Mouse (Mus musculus) heart, embryonic 13.5 days (tissue): ENCODE measurements around the gene Tex264. TPM values are rescaled to one million over a fixed set of nuclear protein-coding genes. Genes with fewer than 3 reads are reported as not detected.

Experiments used
- ATAC-seq: fragments of 200-750 bp; cut with Nextera tagmentation; 2 replicates; pipeline ENCODE4 v1.8.0; 2017; ENCODE audit warnings: moderate TSS enrichment; ENCODE audit not compliant: insufficient number of reproducible peaks, low FRiP score, low TSS enrichment; ENCODE audit errors: extremely low read depth
- H3K27ac ChIP-seq: fragments of 300-500 bp; sonication (generic); replicated peaks from 2 replicates; pipeline ENCODE4 v1.5.1; 2015; ENCODE audit warnings: moderate library complexity, mild to moderate bottlenecking, inconsistent platforms
- H3K27me3 ChIP-seq: fragments of 300-500 bp; sonication (generic); replicated peaks from 2 replicates; pipeline ENCODE4 v1.6.1; 2015; ENCODE audit warnings: mild to moderate bottlenecking, inconsistent platforms
- H3K36me3 ChIP-seq: fragments of 300-500 bp; sonication (generic); 2 replicates; pipeline ENCODE4 v1.6.1; 2015; ENCODE audit warnings: mild to moderate bottlenecking, inconsistent platforms
- H3K4me1 ChIP-seq: fragments of 300-500 bp; sonication (generic); 2 replicates; pipeline ENCODE4 v1.6.1; 2015; ENCODE audit warnings: inconsistent platforms
- H3K4me2 ChIP-seq: fragments of 300-500 bp; sonication (generic); 2 replicates; pipeline ENCODE4 v1.6.1; 2015; ENCODE audit warnings: inconsistent platforms, mild to moderate bottlenecking, moderate library complexity
- H3K4me3 ChIP-seq: fragments of 300-500 bp; sonication (generic); 2 replicates; pipeline ENCODE4 v1.5.1; 2015; ENCODE audit warnings: moderate library complexity, mild to moderate bottlenecking, inconsistent platforms
- H3K9ac ChIP-seq: fragments of 300-500 bp; sonication (generic); 2 replicates; pipeline ENCODE4 v1.6.1; 2015; ENCODE audit warnings: inconsistent platforms, mild to moderate bottlenecking, moderate library complexity
- H3K9me3 ChIP-seq: fragments of 300-500 bp; sonication (generic); 2 replicates; pipeline ENCODE4 v1.6.1; 2016; ENCODE audit warnings: inconsistent platforms
- WGBS: fragments of 180-500 bp; shearing (Covaris S2); methylation state at CpG from one replicate; pipeline ENCODE4 v1.1.7; 2015; ENCODE audit warnings: mixed read lengths; 5-methylcytosine and 5-hydroxymethylcytosine counted together
- polyA plus RNA-seq: library from polyadenylated mRNA; unstranded; fragments of >200 nt; fragmentation: Nextera tagmentation; extraction: Ambion mirVana; gene quantifications from 2 replicates; pipeline ENCODE4 v1.2.1, GENCODE M21; 2015

The Tex264 gene
- 34.7 and 43.2 TPM in 2 replicates for polyA plus RNA-seq

DNA sequence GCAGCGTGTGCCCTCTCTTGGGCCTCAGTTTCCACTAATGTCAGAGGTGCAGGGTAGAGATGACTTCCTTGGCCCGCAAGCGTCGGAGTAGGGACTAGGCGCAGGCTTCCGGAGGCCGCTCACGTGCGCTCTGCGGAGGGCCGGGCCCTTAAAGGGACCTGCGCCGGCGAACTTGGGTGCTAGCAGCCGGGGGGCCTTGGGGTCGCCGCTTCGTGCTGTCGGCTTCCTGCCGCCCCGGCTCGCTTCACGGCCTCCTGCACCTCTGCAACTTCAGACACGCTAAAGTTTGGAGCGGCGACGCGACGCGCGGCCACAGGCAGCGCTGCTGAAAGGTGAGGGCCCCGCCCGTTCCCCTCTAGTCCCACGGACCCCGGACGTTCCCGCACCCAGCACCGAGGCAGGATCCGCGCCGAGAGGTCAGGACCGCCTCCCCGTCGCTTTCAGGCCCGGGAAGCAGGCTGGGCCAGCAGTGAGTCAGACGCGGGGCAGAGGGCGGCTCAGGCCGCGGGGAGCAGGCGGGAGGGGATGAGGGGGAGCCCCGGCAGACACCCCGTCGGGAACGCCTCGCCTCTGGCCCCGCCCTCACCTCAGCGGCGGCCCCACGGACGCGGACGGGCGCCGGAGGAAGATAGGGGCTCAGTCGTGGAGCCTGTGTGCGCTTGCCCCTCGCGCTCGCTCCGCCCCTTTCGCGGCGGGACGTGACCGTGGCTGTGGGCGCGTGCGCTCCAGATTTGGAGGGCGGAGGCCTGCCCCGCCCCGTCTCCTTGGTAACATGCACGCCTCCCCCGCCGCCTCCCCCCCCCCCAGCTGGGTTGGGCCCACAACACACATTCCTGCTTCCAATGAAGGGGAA lies at the start of gene Tex264:
Gene Tex264 (minus strand): TSS at position 679 of the 853 bp plus-strand sequence.
- peak; percentile 92 for ATAC-seq
- Histone ChIP-seq H3K9ac (peak within 1 kb of the TSS; percentile 92), H3K36me3 (peaks cover 20% of the 10 kb centered on the region), H3K4me3 (peak within 1 kb of the TSS; percentile 92), H3K4me2 (peak within 1 kb of the TSS; percentile 98), H3K27me3 (no peaks in the 10 kb centered on the region), H3K9me3 (no peaks in the 10 kb centered on the region), H3K4me1 (peaks cover 25% of the 10 kb centered on the region), H3K27ac (peak within 1 kb of the TSS; percentile 86)
- under 1% methylated on average over 86 of the region's 86 CpGs for WGBS

DNA sequence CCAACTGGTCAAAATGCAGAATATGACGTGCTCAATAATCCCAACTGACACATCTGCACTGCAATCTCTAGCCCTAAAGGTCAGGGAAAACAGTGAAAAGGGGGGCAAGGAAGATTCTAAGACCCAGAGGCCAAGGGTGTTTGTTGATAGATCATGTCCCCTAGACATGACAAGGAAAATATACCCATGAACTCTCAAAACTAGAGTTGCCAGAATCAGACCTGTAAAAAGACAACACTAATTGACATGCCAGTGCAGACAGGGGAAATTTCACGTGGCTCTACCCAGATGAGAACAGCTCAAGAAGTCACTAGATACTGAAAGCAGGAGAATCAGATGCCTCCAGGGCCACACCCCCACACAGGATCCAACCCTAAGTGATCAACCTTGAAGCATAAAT lies 48.0 kb upstream of the Tex264 start:
- H3K4me2 ChIP-seq: no peak overlapping the region
- H3K27me3 ChIP-seq: no peaks in the 10 kb centered on the region
- no peak for ATAC-seq
- no peak overlapping the region for H3K4me3 ChIP-seq
- no peaks in the 10 kb centered on the region for H3K4me1 ChIP-seq
- H3K9me3 ChIP-seq: no peaks in the 10 kb centered on the region
- no peak overlapping the region for H3K9ac ChIP-seq
- no peak overlapping the region for H3K27ac ChIP-seq
- 66% methylated on average over 2 of the region's 2 CpGs for WGBS
- no peaks in the 10 kb centered on the region; the same call in 1 of the 2 replicates for H3K36me3 ChIP-seq

DNA sequence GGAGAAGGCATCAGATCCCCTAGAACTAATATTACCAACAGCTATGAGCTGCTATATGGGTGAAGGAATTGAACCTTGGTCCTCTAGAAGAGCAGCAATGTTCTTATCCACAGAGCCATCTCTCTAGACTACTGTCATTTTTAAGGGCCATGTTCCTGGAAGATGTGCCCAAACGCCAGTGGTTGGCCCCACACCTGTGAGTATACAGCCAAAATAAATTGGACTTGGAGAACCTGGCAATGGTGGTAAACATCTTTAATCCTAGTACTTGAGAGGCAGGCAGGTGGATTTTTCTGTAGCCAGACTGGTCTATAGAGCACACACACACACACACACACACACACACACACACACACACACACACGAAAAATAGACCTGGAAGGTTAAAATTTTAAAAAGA lies 43.7 kb upstream of the Tex264 start:
- Histone ChIP-seq H3K4me2 (no peak overlapping the region), H3K36me3 (no peaks in the 10 kb centered on the region), H3K9ac (no peak overlapping the region), H3K4me3 (no peak overlapping the region), H3K4me1 (peaks cover 8% of the 10 kb centered on the region; the same call in 1 of the 2 replicates), H3K27ac (no peak overlapping the region), H3K27me3 (no peaks in the 10 kb centered on the region), H3K9me3 (no peaks in the 10 kb centered on the region)
- no peak for ATAC-seq
- WGBS: 86% methylated on average over 2 of the region's 2 CpGs

DNA sequence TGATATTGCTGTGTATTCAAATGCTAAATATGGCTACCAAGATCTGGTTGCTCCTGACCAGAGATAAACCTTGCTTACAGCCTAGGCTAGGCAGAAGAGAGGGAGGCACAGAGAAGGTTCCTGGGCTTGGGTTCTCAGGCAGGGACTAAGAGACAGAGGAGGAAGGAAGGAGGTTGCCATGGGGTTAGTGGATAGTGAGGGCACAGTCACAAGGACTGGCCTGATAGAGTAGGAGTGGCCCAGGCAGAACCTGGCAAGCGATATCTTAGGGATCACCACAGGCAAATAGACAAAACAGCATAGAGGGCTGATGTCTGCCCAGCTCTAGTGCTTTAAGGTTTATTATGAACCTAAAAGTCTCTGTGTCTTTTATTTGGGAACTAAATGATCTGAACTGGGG lies 41.2 kb upstream of the Tex264 start:
- WGBS: 80% methylated on average over 1 of the region's 1 CpGs
- Histone ChIP-seq H3K27ac (no peak overlapping the region), H3K9ac (no peak overlapping the region), H3K27me3 (no peaks in the 10 kb centered on the region), H3K4me3 (no peak overlapping the region), H3K4me1 (peaks cover 8% of the 10 kb centered on the region; the same call in 1 of the 2 replicates), H3K4me2 (no peak overlapping the region), H3K9me3 (no peaks in the 10 kb centered on the region), H3K36me3 (peaks cover 7% of the 10 kb centered on the region; the same call in 1 of the 2 replicates)
- no peak for ATAC-seq

DNA sequence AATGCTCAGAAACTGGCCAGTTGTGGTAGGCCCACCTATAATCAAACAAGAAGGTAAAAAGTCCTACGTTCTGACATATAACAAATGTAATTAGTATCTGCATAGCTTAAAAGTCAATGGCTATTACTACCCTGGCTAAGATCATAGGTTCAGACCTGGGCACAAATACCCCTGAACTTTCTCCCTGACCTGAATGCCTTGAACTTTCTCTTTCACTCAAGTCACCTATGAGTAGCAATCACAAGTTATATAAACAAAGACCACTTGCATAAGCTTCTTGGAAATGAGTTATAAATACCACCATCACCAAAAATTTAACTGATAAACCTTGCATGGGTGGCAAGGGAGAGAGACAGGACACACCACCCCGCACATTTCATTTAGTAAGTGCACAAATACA lies 39.7 kb upstream of the Tex264 start:
- no peaks in the 10 kb centered on the region for H3K9me3 ChIP-seq
- H3K4me1 ChIP-seq: peaks cover 8% of the 10 kb centered on the region; the same call in 1 of the 2 replicates
- H3K9ac ChIP-seq: no peak overlapping the region
- no peak overlapping the region for H3K27ac ChIP-seq
- WGBS: 86% methylated on average over 2 of the region's 2 CpGs
- no peak overlapping the region for H3K4me3 ChIP-seq
- ATAC-seq: no peak
- H3K36me3 ChIP-seq: peaks cover 15% of the 10 kb centered on the region
- H3K27me3 ChIP-seq: no peaks in the 10 kb centered on the region
- H3K4me2 ChIP-seq: no peak overlapping the region

DNA sequence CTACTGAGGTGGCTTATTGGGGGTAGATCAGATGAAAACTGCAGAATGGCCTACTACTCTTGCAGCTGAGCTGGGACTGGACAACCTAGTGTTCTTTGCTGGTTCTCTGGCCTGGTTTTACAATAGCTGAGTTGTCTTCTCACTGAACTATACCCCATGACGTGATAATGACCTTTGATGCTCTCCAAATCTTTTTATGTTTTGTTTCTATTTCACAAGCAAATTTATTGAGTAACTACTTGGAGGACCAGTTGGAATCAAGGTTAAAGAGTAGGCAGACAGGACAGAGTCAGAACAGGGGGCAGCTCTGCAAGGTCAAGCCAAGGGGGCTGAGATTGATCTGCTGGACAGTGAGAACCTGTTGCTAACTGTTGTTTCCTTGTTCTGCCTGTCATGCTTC lies 39.1 kb upstream of the Tex264 start:
- Histone ChIP-seq H3K27me3 (no peaks in the 10 kb centered on the region), H3K9ac (no peak overlapping the region), H3K36me3 (peaks cover 21% of the 10 kb centered on the region), H3K4me3 (no peak overlapping the region), H3K4me1 (peaks cover 8% of the 10 kb centered on the region; the same call in 1 of the 2 replicates), H3K27ac (no peak overlapping the region), H3K9me3 (no peaks in the 10 kb centered on the region), H3K4me2 (no peak overlapping the region)
- no peak for ATAC-seq
- 75% methylated on average over 1 of the region's 1 CpGs for WGBS

DNA sequence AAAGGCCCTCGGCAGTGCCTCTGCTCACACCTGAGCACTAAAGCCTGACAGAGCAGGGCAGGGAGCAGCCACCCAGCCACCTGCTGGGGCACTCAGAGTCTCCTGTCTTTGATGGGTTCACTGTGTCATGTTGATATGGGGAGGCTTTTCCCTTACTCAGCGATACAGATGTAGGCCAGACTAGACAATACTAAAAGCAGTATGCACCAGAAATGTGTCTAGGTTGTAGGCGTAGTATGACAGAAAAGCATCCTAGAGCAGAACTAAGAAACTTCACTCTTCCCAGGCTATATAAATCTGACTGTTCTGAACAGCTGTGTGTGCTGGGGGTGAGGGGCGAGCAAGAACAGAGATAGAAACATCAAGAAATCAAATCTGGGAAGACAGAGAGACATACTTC lies 31.0 kb upstream of the Tex264 start:
- no peak overlapping the region for H3K4me2 ChIP-seq
- H3K9ac ChIP-seq: no peak overlapping the region
- WGBS: 88% methylated on average over 4 of the region's 4 CpGs
- no peaks in the 10 kb centered on the region for H3K9me3 ChIP-seq
- no peak for ATAC-seq
- no peaks in the 10 kb centered on the region for H3K4me1 ChIP-seq
- H3K27me3 ChIP-seq: no peaks in the 10 kb centered on the region
- H3K4me3 ChIP-seq: no peak overlapping the region
- H3K36me3 ChIP-seq: peaks cover 92% of the 10 kb centered on the region
- no peak overlapping the region for H3K27ac ChIP-seq

DNA sequence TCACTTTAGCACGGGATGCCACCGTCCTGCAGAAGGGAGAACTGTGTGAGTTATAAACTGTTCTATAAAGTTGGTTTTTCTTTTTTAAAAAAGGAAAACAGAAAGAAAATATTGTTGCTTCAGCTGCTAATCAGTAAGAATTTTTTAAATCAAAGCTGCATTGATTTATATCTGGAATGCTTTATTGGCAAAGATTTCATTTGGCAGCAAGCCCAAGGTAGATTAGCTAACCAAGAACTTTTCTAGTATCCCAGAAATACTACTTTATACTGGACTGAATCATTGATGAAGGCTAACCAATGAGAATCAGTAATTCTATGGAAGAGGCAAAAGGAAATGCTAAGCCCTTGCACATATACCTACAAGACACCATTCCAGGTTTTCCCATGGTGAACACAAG lies 30.5 kb upstream of the Tex264 start:
- 90% methylated on average over 2 of the region's 2 CpGs for WGBS

DNA sequence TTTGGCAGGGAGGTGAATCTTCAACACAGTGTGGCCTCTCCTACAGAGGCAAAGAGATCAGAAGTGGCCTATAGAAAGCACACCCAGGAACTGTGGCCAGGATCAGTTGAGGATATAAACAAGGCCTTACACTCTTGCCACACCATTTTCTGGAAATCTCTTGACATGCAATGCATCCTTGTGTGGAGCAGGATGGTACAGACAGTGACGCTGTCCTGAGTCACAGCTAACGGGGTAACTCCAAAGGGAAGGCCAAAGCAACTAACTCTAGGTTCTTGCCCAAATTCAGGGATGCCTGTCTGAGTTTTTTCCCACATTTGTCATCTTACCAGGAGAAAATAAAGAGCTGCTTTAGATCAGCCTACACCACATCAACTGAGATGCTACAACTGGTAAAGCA lies 26.7 kb upstream of the Tex264 start:
- ATAC-seq: no peak
- Histone ChIP-seq H3K9ac (no peak overlapping the region), H3K36me3 (peaks cover 93% of the 10 kb centered on the region), H3K4me1 (no peaks in the 10 kb centered on the region), H3K4me3 (no peak overlapping the region), H3K4me2 (no peak overlapping the region), H3K9me3 (no peaks in the 10 kb centered on the region), H3K27ac (no peak overlapping the region), H3K27me3 (no peaks in the 10 kb centered on the region)
- WGBS: 93% methylated on average over 2 of the region's 2 CpGs

More for the DNA sequence above, 30.5 kb upstream of the Tex264 start:
- no peak overlapping the region for H3K9ac ChIP-seq
- no peak for ATAC-seq
- no peaks in the 10 kb centered on the region for H3K9me3 ChIP-seq
- H3K27me3 ChIP-seq: no peaks in the 10 kb centered on the region
- no peak overlapping the region for H3K4me2 ChIP-seq
- H3K4me3 ChIP-seq: no peak overlapping the region
- peaks cover 92% of the 10 kb centered on the region for H3K36me3 ChIP-seq
- H3K27ac ChIP-seq: no peak overlapping the region
- no peaks in the 10 kb centered on the region for H3K4me1 ChIP-seq

DNA sequence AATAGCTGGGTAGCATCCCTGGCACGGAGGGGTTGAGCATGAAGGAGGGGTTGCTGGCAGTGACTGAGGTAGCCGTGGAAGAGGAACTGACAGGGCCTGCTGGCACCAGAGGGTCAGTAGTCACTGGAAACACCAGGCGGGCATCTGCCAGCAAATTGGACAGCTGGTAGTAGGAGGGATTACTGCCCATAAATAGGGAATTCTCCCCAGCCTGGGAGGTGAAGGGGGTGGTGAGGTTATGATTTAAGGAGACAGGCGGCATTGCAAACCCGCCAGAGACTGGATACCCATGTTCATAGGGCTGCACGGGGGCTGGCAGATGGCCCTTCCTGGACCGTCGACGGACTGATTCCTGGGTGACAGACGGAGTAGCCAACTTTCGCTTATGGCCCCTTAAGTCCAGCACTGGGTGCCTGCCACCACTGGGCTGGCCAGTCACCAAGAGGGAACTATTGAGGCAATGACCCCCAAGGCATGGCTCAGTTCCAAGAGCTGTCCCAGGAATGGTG lies 7.3 kb upstream of the Tex264 start:
- H3K36me3 ChIP-seq: peaks cover 63% of the 10 kb centered on the region
- 88% methylated on average over 11 of the region's 11 CpGs for WGBS
- no peak for ATAC-seq

DNA sequence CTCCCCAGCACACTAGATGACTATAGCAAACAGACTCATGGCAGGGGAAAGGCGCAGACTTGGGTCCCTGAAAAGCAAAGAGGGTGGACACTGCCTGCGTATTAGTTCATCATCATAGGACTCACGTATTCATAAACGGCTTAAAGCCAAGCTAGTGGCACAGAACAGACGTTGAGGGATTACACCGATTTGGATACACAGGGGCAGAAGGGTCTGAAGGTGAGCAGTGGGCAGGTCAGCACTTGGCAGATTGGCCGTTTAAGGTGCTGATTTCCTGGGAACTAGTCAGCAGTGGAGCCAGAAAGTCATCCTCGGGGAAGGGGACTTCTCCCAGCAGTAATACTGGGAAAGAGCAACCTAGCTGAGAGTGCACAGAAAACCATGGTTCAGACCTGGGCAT lies 3.1 kb upstream of the Tex264 start:
- WGBS: 76% methylated on average over 8 of the region's 8 CpGs
- Histone ChIP-seq H3K36me3 (peaks cover 28% of the 10 kb centered on the region), H3K9me3 (no peaks in the 10 kb centered on the region)

More for the DNA sequence above, 7.3 kb upstream of the Tex264 start:
- H3K27ac ChIP-seq: no peak overlapping the region
- no peaks in the 10 kb centered on the region for H3K9me3 ChIP-seq
- H3K27me3 ChIP-seq: no peaks in the 10 kb centered on the region
- H3K4me1 ChIP-seq: no peaks in the 10 kb centered on the region
- no peak overlapping the region for H3K4me3 ChIP-seq
- no peak overlapping the region for H3K9ac ChIP-seq
- H3K4me2 ChIP-seq: no peak overlapping the region

More for the DNA sequence above, 3.1 kb upstream of the Tex264 start:
- ATAC-seq: no peak
- Histone ChIP-seq H3K4me1 (peaks cover 25% of the 10 kb centered on the region), H3K4me2 (no peak overlapping the region), H3K27me3 (no peaks in the 10 kb centered on the region), H3K4me3 (no peak overlapping the region), H3K9ac (no peak overlapping the region), H3K27ac (no peak overlapping the region)
